Mouse (Mus musculus): ENCODE measurements at regions not wholly inside any gene's neighbourhood (a gene's known extent, or its start where the extent isn't known, plus 50 kb on each side); places are given as distances from the start of the nearest gene placed in this dataset.

GRCm38 (mm10) chr4:153631161-153631560, 148.6 kb upstream of the Ajap1 start:
- TF ChIP-seq MAZ (IDR thresholded peaks at IDR 0.05; ENCODE audit: low read depth, low read length) (no peak), JUND (IDR thresholded peaks at IDR 0.05; ENCODE audit: low read depth, low read length) (no peak), SMC3 (IDR thresholded peaks at IDR 0.05; ENCODE audit: low read depth, low read length) (no peak), EP300 (IDR thresholded peaks at IDR 0.05; ENCODE audit: low read depth in 1 of 2, low read length in 2 of 2) (no peak), CHD2 (IDR thresholded peaks at IDR 0.05; ENCODE audit: low read length) (no peak), GATA1 (IDR thresholded peaks at IDR 0.05; ENCODE audit: low read depth, low read length) (no peak), CTCF (IDR thresholded peaks at IDR 0.05 in 2 of 3, conservative IDR thresholded peaks at IDR 0.05 in 1 of 3; ENCODE audit: control insufficient read depth in 1 of 3, insufficient read depth in 1 of 3, low read depth in 2 of 3, low read length in 3 of 3, poor library complexity in 1 of 3, severe bottlenecking in 1 of 3) (no peak), MEF2A (IDR thresholded peaks at IDR 0.05; ENCODE audit: extremely low read depth, insufficient replicate concordance, low read depth, low read length, poor library complexity, severe bottlenecking) (no peak), RCOR1 (IDR thresholded peaks at IDR 0.05; ENCODE audit: low read depth, low read length) (no peak), ZC3H11A (IDR thresholded peaks at IDR 0.05; ENCODE audit: low read depth, low read length) (no peak), MYB (IDR thresholded peaks at IDR 0.05; ENCODE audit: low read depth, low read length) (no peak), TAL1 (IDR thresholded peaks at IDR 0.05; ENCODE audit: low read length) (no peak), ETS1 (IDR thresholded peaks at IDR 0.05; ENCODE audit: low read depth, low read length) (no peak)

Measured in MEL (cell line).